Mouse (Mus musculus) urinary bladder, adult 18-20 months (tissue): ENCODE measurements around the gene Tmem92.
A peak's percentile ranks its signal among the peaks of the same experiment; 100 is the strongest.
"Not testable (repeated sequence)": the region's sequence is repeated elsewhere in the genome, so short reads cannot be mapped to it uniquely, and the experiment has no call there.

Source experiments
- DNase-seq, 2 experiments: peaks; one replicate each; pipeline ENCODE4 v3.0.0; 2022; ENCODE audit warnings: low spot score in 2 of 2, mixed read lengths in 2 of 2

The Tmem92 gene

DNA sequence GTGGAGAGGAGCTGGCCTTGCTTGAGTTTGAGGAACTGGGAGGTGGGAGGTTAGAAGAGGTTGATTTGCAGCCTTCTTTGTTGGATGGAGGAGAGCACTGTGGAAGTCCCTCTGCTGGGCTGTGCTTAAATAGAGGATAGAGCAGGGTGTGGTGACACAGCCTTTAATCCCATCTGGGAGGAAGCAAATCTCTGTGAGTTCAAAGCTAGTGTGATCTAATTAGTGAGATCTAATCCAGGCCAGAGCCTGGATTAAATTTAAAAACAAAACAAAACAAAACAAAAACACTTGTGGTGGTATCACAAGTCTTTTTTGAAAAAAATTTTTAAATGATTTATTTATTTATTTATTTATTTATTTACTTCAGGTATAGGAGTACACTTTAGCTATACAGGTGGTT is at the start of gene Tmem92:
TSS of gene Tmem92 (minus strand) at position 101 of the 400 bp plus-strand sequence.
- no peak for DNase-seq

- DNase-seq: no peak
Measured at GRCm38 (mm10) chr11:94828966-94829365, 46.5 kb upstream of the Tmem92 start.

DNA sequence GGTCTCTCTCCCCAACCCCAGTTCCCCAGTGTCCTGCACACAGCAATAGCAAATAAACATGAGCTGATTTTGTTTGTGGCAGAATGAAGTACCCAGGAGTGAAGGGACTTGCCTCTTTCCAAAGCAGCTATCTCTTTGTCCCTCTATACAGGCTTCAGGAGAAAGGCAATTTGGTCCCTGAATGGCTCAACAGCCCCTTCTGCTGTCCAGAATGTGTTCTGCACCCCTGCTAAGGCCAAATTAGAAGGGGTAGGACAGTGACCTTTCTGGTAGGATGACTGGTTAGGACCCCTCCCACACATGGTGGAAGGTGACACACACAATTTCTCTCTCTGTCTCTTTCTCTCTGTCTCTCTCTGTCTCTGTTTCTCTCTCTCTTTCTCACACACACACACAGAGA is 36.9 kb upstream of the Tmem92 start:
- not testable (repeated sequence) for DNase-seq

GRCm38 (mm10) chr11:94818946-94819345 is 36.4 kb upstream of the Tmem92 start:
- not testable (repeated sequence) for DNase-seq

DNA sequence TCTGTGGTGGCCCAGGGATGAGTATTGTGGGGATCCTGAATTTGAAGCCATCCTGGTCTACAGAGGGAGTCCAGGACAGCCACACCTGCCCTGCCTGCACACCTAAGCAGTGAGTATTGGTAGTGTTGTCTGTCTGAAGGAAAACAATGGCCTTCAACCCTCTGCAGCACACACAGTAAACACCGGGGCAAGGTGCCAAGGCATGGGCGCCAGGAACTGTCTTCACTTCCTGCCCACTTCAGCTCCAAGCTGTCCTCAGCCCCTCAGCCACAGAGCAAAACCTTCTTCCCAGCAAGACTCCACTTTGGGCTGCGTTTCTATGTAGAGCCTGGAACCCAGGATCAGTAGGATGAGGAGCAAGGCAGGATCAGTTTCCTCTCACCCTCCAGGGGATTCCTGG is 29.0 kb upstream of the Tmem92 start:
- not testable (repeated sequence) for DNase-seq

- DNase-seq: no peak
Measured at GRCm38 (mm10) chr11:94791700-94792099, 9.2 kb upstream of the Tmem92 start.

DNA sequence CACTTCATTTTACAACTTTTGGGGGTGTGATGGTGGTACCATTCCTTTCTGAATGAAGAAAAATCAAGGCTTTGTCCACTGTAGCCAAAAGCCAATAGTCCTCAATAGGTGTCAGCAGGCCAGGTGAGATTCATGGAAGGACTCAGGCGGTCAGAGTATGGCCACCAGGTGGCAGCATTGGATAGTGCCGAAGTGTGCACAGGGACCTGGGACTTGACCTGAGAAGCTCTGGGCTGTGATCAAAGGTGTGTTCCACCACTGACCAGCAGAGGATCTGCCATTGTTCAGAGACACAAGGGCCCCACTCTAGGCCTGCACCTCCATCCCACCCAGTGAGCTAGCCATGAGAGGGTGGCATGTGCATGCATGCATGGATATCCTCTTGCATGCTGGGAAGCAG is 2.7 kb upstream of the Tmem92 start:
- DNase-seq: peak; percentile 16 to 67

DNA sequence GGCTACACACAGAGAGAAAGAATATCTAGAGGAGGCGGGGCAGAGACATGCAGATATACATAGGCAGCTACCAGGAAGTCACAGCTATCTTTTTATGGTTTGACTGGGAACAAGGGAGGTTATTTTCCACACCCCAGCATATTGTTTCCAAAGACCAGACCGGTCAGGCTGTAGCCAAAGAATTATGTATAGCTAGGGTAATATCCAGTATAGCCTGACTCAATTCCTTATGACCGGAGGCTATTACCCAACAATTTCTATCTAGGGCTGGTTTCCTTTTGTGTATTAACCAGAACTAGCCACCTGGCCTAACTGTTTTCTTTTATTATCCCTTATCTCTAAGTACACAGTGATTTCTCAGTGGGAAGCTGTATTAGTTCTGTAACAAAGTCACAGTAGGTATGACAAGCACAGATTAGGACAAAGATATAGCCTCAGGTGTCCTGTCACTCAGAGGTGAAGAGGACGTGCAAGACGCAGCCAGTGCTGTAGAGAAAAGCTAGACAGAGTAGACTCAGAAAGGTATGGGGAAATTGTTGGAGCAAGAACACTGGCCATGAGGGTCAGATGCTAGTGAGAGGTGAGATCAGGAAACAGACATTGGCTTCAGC is 7.5 kb downstream of the Tmem92 start:
- no peak for DNase-seq

DNA sequence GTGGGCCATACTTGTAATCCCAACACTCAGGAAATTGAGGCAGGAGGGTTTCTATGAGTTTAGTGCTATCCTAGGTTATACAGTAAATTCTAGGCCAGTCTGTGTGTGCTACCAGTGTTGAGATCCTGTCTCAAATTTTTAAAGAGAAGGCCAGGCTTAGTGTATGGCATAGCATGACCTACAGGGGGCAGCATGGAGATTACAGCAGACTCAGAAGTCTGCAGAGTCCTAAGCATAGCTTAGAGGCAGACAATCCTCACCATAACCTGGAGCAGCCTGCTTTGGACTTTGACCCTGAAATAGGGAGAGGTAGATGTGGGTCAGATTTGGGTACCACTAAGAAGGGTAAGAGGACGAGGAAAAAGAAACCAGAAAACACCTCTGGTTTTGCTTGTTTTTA is 8.7 kb downstream of the Tmem92 start:
- DNase-seq: no peak

DNA sequence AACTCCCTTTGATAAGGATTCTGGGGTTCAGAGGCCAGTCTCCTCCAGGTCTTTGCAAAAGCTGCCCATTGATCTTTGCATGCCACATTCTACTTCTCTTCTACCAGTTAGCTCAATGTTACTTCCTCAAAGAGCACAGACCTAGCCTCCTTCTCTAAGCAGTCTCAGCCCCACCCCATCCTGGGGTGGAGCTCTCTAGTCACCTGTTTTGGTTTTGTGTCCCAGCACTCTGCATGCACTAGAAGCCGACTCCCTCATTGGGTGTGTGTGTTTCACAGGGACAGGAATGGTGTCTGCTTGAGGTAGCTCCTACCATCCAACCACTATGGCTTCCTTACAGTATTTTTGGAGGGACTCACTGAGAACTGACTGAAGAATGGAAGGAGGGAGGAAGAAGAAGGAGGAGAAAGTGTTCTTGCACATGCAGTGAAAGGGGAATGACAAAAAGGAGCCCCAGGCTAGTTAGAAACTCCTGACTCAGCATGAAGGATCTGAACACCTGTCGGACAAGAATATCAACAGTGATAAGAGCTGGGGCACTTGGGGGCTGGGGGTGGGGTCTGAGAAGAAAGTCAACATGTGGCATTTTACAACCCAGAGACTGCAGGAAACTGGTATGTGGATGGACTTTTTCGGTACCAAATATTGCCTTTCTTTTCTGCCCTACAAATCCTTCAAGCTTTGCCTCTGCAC is 10.0 kb downstream of the Tmem92 start:
- no peak for DNase-seq

DNA sequence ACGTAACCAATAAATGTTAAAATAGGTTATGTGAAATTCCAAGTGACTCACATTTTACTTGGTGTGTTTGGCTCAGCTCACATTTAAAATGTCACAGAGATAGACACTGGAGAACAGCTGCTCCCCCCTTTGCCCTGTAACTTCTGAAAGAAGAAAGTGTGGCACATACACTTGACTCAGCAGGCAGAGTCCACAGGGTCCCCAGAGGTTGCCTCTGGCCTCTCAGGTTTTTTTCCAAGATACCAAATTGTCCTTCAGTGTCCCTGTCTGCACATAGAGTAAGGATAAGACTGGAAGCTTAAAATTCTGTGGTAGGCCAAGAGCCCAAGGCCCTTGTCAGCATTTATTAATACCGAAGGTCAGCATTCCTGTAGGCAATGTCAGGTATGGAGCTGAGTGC is 15.3 kb downstream of the Tmem92 start:
- DNase-seq: no peak

DNA sequence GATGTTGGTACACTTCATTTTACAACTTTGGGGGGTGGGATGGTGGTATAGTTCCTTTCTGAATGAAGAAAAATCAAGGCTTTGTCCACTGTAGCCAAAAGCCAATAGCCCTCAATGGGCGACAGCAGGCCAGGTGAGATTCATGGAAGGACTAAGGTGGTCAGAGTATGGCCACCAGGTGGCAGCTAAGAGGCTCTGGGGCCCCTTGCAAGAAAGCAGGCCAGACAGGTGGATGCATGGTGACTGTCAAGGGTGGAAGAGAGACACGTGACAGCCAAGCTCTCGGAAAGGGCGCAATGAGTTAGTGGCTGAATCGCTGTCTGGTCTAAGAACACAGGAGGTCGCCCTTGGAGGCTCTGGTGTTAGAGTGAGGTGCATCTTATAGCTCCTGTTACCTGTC is 19.7 kb downstream of the Tmem92 start:
- DNase-seq: no peak

DNA sequence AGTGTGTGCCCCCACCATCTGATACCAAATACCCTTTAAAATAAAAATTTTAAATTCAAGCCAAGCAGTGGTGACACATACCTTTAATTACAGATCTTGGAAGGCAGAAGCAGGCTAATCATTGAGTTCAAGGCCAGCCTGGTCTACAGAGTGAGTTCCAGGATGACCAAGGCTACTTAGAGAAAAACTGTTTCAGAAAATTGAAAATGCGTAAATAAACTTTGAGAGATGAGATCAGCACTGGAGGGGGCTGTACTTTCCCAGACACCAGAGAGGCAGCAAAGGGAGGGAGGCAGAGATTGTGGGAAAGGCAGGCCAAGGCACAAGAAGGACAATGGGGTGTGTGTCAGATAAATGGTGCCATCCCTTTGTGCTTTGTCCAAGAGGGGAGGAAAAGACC is 20.2 kb downstream of the Tmem92 start:
- no peak for DNase-seq

GRCm38 (mm10) chr11:94760799-94761198 is 21.7 kb downstream of the Tmem92 start:
- no peak for DNase-seq

GRCm38 (mm10) chr11:94760364-94760763 is 22.1 kb downstream of the Tmem92 start:
- peak in 1 of 2 experiments; percentile 8 for DNase-seq

- DNase-seq: no peak
Measured at GRCm38 (mm10) chr11:94759916-94760315, 22.6 kb downstream of the Tmem92 start.

GRCm38 (mm10) chr11:94752946-94753713 is 29.4 kb downstream of the Tmem92 start:
- DNase-seq: no peak

- no peak for DNase-seq
Measured at GRCm38 (mm10) chr11:94741732-94742272, 40.7 kb downstream of the Tmem92 start, which contains the start of gene Cdc34b. Cdc34b (plus strand) TSS chr11:94741782.

DNA sequence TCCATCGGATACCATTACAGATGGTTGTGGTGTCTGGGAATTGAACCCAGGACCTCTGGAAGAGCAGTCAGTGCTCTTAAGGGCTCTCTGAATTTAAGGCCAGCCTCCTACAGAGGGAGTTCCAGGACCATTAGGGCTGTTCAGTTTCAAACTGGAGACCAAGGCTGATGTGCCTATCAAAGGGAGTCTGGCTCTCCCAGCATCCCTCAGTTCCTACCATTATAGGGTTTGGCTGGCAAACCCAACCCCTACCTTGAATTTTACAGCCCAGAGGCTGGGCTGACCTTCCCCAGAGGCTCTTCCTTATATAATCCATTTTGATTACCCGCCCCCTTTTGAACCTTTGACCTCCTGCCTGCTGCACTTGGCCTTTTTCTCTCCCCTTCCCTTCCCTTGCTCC is 46.8 kb downstream of the Tmem92 start:
- DNase-seq: no peak

DNA sequence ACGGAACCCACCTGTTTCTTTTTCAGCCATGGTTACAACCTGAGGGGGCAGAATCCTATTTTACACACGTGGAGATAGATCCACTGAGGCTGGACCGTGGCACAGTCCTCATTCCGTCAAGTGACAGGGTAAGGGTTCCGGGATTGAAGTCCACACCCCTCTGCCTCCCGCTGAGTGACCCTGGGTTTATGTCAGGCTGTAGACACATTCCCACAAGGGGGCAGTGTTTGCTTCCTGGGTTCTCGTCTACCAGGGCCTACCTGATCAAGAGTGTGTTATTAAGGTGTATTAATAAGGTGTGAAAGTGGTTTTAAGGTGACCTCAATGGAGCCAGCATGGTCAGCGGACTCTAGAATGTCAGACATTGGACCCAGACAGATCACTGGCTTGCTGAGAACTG is 49.7 kb downstream of the Tmem92 start:
- peak in 1 of 2 experiments; percentile 19 for DNase-seq

DNA sequence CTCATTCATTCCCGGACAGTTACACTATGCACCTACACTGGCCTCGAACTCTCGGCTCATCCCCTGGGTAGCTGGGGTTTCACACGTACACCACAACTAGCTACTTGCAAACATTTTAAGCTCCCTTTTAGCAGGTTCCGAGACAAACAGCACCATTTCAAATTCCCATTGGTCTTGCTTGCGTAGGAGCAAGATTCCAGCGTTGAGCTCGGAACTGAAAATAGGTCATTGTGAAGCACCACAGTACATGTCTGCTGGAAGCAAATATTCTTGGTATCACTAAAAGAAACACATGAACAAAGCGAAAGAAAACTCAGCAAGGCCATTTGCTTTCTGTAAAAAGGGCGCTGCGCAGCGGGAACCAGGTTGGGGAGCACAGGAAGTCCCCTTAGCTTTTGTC is 51.3 kb downstream of the Tmem92 start:
- no peak for DNase-seq

- DNase-seq: peak; percentile 18 to 49
Measured at GRCm38 (mm10) chr11:94730261-94730660, 52.2 kb downstream of the Tmem92 start.
